Mouse (Mus musculus) v-Abl transformed pro-B cells (cell line): ENCODE measurements around the gene Lhfp.
"Not testable (repeated sequence)": the region's sequence is repeated elsewhere in the genome, so short reads cannot be mapped to it uniquely, and the experiment has no call there.

ENCODE experiments used
- in situ Hi-C, 2 experiments: fragments of 400-800 bp; cut with MboI; formaldehyde crosslinking; loops; one replicate each; pipeline ENCODE4 v1.15.1; 2025; ENCODE audit not compliant: unreplicated experiment in 2 of 2

The Lhfp gene

DNA sequence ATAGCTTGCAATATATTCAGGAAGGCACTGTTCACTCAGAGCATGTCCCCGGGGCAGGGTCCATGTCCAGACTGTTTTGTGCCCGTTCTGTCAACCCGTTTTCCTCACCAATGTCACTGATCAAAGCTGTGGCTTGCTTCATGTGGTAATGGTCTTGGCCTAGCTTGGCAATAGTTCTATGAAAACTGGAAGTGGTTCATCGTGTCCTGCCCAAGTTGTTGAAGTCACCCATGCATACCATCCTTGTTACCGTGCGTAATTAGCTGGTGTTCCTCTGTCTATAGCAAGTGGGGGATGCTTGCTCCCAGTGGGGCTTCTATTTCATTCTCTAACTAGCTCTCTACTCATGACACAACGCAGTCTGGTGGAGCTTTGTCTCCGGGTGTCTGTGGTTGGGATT is 43.5 kb downstream of the Lhfp start:
- in situ Hi-C loops: no loop called here

DNA sequence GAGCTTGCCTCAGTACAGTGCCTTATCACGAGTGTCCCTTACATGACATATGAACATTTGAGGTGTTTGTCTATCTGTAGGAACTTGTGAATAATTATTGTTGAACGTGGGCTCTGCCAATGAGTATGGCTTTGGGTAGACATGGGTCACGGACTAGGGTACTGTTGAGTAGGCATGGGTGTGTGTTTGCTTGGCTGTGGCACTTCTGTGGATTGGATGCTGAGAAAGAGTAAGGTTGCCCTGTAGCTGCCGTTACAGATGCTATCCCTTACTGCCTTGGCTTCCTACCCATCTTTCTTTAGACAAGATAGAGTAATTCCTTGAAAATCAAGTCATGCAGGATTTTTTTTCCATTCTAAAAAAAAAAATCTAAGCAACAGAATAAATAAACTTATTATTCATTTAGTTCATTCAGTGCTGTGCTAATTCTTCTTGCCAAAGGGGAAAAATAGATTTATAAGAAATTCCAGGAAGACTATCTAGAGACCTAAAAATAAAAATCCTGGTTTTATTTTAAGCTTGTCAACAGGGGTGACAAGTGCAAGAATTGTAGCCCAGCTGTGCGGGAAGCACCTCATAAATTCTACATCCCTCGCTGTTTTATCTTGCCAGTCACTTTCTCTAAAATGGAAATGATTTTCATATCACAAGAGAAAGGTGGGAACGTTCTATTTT is 45.3 kb downstream of the Lhfp start:
- in situ Hi-C loops: no loop called here

DNA sequence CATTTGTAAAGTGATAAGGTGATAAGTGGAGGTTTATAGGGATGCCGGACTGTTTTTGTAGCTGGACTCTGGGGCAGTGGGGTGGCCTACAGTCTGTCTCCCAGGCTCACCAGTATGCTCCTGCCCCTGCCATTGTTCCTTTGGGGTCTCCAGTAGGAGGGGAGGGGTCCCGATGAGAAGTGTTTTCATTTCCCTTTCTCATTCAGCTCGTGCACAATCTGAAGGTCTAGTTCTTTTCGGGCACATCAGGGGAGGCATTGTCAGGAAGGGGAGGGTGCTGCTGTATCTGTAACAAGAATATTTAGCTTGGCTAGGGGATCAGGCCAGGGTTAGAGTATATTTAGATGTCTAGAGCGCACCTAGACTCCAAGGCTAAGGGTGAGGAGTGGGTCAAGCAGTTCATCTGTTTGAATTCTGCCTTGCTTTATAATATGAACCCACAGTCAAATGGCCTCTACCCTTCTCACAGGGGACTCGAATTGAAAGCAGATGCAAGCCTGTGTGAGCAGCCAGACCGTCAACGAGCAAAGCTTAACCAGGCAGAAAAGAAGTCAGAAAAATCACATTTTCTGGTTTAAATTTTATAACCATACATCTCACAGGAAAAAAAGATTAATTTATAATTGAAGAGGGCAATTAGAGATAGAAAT is 46.0 kb downstream of the Lhfp start:
- in situ Hi-C loops: no loop called here

DNA sequence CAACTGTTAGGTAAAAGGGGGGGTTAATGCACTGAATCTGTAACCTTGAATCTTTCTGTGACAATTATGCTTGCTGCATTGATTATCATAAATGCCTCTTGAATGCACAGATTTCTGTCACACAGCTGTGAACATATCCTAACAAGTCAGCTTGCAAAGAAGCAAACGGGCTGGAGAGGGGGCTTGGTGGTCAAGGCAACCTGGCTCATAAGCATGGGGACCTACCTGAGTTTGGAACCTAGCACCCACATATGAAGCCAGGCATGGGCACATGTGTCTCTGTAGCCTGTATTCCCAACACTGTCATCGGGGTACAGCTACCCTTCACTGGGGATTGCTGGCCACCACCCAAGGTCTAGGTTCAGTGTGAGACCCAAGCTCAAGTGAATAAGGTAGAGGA is 48.6 kb downstream of the Lhfp start:
- in situ Hi-C loops: no loop called here

DNA sequence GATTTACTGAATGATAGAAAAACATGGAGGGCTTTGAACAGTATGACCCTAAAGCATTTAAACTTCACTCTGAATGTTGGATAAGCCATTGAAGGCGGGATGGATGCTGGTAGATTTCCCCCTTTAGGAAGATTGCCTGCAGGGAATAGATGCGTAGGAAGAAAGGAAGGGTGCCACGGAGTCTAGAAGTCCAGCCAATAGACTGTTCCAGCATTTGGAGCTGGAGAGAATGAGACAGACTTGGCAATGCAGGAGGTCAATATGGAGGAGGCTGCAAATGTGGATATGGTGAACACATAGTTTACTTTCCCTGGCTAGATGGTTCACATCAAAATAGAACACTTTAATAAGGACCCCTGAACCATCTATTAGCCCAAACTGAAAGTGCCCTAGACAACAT is 58.9 kb downstream of the Lhfp start:
- in situ Hi-C loops: loop anchor here in 1 of 2 experiments (10.0 kb wide), 1 partner anchor 65 kb away; no protein-coding TSS in a partner anchor

- in situ Hi-C loops: loop anchor here in 1 of 2 experiments (10.0 kb wide), 1 partner anchor 64 kb away; no protein-coding TSS in a partner anchor
These were observed 59.5 kb downstream of the Lhfp start for GRCm38 (mm10) chr3:53100803-53101202.

- in situ Hi-C loops: loop anchor here in 1 of 2 experiments (10.0 kb wide), 1 partner anchor 63 kb away; no protein-coding TSS in a partner anchor
These were observed 60.4 kb downstream of the Lhfp start for GRCm38 (mm10) chr3:53101711-53102110.

DNA sequence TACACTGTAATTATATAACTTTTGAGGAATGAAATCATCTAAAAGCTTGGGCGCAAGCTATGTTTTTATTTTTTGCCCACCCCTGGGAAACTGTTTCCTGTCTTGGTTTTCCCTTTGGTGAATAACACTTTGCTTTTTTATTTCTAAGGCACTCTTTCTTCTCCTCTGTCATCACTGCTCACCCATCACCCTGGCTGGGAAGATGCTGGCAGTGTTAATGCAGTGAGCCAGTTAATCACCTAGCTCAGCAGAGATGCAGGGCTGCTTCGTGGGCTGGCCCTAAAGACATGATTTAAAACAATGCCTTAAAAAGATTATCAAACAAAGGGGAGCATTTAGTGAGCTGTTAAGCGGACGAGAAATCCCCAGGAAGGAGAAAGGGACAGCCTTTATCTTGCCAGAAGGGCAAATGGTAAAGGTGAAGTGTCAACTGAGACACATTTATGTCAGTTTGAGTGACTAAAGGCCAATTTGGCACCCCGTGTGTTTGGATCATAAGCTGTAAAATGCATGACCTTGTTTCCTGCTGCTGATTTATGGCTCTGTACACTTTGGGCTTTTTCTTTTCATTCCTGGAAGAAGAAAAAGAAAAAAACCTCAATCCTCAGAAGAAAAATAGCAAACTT is 60.9 kb downstream of the Lhfp start:
- in situ Hi-C loops: loop anchor here in 1 of 2 experiments (10.0 kb wide), 1 partner anchor 63 kb away; no protein-coding TSS in a partner anchor

DNA sequence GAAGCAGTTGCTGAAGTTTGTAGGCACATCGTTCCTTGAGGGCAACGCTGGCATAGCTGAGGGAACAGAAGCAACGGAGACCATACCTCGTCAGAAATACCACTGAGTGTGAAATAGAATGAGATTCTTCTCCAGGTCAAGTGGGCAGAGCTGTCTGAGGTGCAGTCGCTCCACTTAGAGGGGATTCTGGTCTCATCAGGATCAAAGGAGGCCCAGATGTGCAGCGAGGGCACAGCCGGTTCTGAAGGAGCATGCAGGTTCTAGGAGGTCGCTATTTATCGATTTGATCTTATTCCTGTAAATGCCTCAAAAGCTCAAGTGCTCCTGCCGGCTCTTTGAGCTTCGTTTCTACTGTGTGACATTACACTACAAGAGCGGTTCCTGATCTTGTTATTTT is 61.4 kb downstream of the Lhfp start:
- in situ Hi-C loops: loop anchor here in 1 of 2 experiments (10.0 kb wide), 1 partner anchor 62 kb away; no protein-coding TSS in a partner anchor

- in situ Hi-C loops: loop anchor here in 1 of 2 experiments (10.0 kb wide), 1 partner anchor 56 kb away; no protein-coding TSS in a partner anchor
These were observed 67.5 kb downstream of the Lhfp start for GRCm38 (mm10) chr3:53108594-53109373.

- in situ Hi-C loops: loop anchor here in 1 of 2 experiments (10.0 kb wide), 1 partner anchor 55 kb away; no protein-coding TSS in a partner anchor
These were observed 68.6 kb downstream of the Lhfp start for GRCm38 (mm10) chr3:53109879-53110278.

GRCm38 (mm10) chr3:53112048-53112447 is 70.7 kb downstream of the Lhfp start:
- in situ Hi-C loops: no loop called here

- in situ Hi-C loops: not testable (repeated sequence)
These were observed 77.4 kb downstream of the Lhfp start for GRCm38 (mm10) chr3:53118755-53119154.

DNA sequence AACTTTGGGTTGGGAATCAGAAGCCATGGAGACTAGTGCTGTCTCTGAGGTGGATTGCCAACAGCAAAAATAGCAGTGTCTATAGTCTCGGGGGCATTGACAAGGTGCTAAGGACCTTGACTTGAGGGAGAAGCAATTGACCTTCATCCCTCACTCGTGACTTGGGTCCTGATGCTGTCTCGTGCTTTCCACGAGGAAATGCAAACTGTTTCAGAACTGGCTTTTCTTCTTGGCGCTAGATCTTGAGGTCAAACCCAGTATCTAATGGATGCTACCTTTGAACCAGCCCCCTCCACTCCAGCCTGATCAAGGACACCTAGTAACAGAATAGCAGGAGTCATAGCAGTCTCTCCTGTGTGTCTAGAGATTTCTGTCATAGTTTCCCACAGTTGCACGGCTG is 78.7 kb downstream of the Lhfp start:
- in situ Hi-C loops: no loop called here

GRCm38 (mm10) chr3:53125495-53125894 is 84.2 kb downstream of the Lhfp start:
- in situ Hi-C loops: no loop called here

GRCm38 (mm10) chr3:53138785-53139184 is 97.5 kb downstream of the Lhfp start:
- in situ Hi-C loops: no loop called here

GRCm38 (mm10) chr3:53139205-53139604 is 97.9 kb downstream of the Lhfp start:
- in situ Hi-C loops: no loop called here

DNA sequence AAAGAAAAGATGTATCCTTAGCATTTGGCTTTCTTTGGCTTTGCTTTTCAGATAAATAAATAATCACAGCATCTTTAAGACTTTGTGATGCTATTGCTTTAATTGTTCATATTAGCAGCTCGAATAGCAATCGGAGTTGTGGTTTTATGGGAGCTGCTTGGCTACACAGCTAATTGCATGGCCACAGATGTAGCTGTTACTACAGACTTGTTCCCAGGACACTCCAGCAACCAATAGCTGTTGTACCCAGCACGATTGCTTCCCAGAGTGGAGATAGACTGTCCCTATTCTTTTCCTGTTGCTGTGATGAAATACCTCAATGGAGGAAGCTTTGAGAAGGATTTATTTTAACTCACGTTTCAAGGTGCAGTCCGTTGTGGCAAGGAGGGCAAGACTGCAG is 98.3 kb downstream of the Lhfp start:
- in situ Hi-C loops: no loop called here

- in situ Hi-C loops: no loop called here
These were observed 101.2 kb downstream of the Lhfp start for GRCm38 (mm10) chr3:53142528-53142927.

DNA sequence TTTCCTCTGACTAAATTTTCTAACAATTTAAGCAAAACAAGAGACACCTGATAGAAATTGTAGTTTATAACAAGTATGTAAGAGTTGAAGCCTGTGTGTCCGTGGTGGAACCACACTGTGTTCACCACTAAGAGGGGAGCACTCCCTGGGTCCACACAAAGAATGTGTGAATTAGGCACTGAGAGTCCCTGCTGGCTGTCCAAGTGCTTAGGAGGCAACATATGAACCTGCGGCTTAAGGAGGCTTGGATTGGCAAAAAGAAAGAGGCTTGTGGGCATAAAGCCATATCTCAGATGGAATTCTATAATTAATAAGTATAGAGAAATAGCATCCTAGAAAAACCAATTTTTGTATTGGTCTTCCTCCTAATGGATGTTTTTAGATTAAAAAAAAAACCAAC is 104.2 kb downstream of the Lhfp start:
- in situ Hi-C loops: no loop called here

DNA sequence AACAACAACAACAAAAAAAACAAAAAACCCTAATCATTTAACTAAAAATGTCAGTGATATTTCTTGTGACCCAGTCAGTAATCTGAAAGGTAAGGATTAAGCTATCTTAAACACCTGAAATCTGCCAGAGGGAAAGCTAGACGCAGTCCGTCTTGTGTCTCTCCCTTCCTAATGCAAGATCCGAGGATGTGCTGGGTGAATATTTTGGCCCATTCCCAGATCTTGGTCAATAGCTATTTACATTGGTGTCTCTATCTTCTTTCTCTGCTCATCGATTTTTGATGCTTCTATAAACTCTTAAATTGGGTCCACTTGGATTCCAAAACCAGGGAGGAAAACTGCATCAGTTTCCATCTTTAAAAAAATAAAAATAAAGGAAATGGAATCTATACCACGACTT is 104.6 kb downstream of the Lhfp start:
- in situ Hi-C loops: no loop called here
